Mouse (Mus musculus) heart, adult 2 months (tissue): ENCODE data around the gene Mlph. TPM values are rescaled to one million over a fixed set of nuclear protein-coding genes. Genes with fewer than 3 reads are reported as not detected.

Experiments
- DNase-seq, 2 experiments: peaks; one replicate each; pipeline ENCODE4 v3.0.0; 2021
- H3K27ac ChIP-seq: fragments of 200-600 bp; 2 replicates; pipeline ENCODE4 v1.8.1; 2022
- H3K27me3 ChIP-seq: fragments of 200-500 bp; 2 replicates; pipeline ENCODE4 v1.6.1; 2012; ENCODE audit warnings: mild to moderate bottlenecking, low read length, inconsistent platforms, mixed read lengths; ENCODE audit not compliant: control insufficient read depth, insufficient read depth
- H3K36me3 ChIP-seq: fragments of 200-500 bp; 2 replicates; pipeline ENCODE4 v1.6.1; 2012; ENCODE audit warnings: low read length, inconsistent platforms; ENCODE audit not compliant: control insufficient read depth, insufficient read depth
- H3K4me1 ChIP-seq: fragments of 200-500 bp; 2 replicates; pipeline ENCODE4 v1.6.1; 2011; ENCODE audit warnings: low read length; ENCODE audit not compliant: control insufficient read depth, insufficient read depth
- H3K4me3 ChIP-seq: fragments of 200-600 bp; 2 replicates; pipeline ENCODE4 v1.8.1; 2022
- H3K79me2 ChIP-seq: fragments of 200-500 bp; replicated peaks from 2 replicates; pipeline ENCODE4 v1.6.1; 2012; ENCODE audit warnings: mild to moderate bottlenecking, inconsistent platforms, low read length, moderate library complexity, mixed read lengths; ENCODE audit not compliant: control insufficient read depth, insufficient read depth
- H3K9ac ChIP-seq: fragments of 200-500 bp; 2 replicates; pipeline ENCODE4 v1.6.1; 2012; ENCODE audit warnings: low read depth, mild to moderate bottlenecking, control low read depth, inconsistent platforms, low read length, mixed read lengths
- CTCF ChIP-seq: fragments of 200-600 bp; IDR thresholded peaks from 2 replicates; pipeline ENCODE4 v1.8.1; 2022; ENCODE audit warnings: antibody characterized with exemption, mild to moderate bottlenecking, moderate library complexity
- EP300 ChIP-seq: fragments of 200-500 bp; IDR thresholded peaks from 2 replicates; pipeline ENCODE4 v1.6.1; 2011; ENCODE audit warnings: low read depth, low read length, control low read depth; ENCODE audit not compliant: insufficient read depth
- POLR2A ChIP-seq: fragments of 200-500 bp; IDR thresholded peaks from 2 replicates; pipeline ENCODE4 v1.6.1; 2011; ENCODE audit warnings: mild to moderate bottlenecking, low read depth, low read length, control low read depth; ENCODE audit not compliant: insufficient read depth
- WGBS: fragments of 180-500 bp; shearing (Covaris S2); methylation state at CpG from one replicate; pipeline ENCODE4 v1.1.7; 2018; 5-methylcytosine and 5-hydroxymethylcytosine counted together
- intact Hi-C: fragments of 180-260 bp; cut with DNase I; formaldehyde crosslinking; loops from one replicate; pipeline ENCODE4 v1.15.1; 2025
- polyA plus RNA-seq: library from polyadenylated mRNA; depleted of rRNA; stranded (reverse); fragments of >200 nt; gene quantifications from 2 replicates; pipeline ENCODE4 v1.2.3, GENCODE M21; 2012
- total RNA-seq, 2 experiments: library from RNA; stranded (reverse); gene quantifications; 2 replicates each; pipeline ENCODE4 v1.2.3; 2021

Mlph gene
- total and polyA plus RNA-seq, 3 experiments = 0.72 to 1.1 (median 0.73) TPM

DNA sequence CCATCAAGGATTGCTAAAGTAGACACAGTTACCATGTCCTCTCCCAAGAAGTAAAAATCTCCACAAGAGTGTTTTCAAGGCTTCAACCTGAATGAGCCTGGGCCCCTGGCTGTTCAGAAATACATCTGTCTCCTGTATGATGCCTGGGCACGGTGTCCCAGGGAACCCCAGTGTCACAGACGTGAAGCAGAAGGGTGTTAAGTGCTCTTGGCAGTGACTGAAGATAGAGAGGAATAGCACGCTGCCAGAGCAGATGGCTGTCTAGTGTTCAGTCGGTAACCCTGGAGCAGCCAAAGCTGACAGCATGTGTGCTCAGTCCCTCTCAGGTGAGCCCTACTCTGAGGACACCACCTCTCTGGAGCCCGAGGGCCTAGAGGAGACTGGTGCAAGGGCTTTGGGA lies 18.1 kb downstream of the Mlph start:
- Histone ChIP-seq H3K36me3 (no peaks in the 10 kb centered on the region), H3K4me3 (no peak overlapping the region), H3K79me2 (no peaks in the 10 kb centered on the region), H3K4me1 (no peaks in the 10 kb centered on the region), H3K27ac (no peak overlapping the region), H3K9ac (no peak overlapping the region), H3K27me3 (no peaks in the 10 kb centered on the region)
- intact Hi-C loops = no loop called here
- no peak for TF ChIP-seq EP300
- TF ChIP-seq CTCF = no peak
- no peak for TF ChIP-seq POLR2A
- WGBS = 48% methylated on average over 5 of the region's 5 CpGs
- peak in 1 of 2 experiments; percentile 20 for DNase-seq

DNA sequence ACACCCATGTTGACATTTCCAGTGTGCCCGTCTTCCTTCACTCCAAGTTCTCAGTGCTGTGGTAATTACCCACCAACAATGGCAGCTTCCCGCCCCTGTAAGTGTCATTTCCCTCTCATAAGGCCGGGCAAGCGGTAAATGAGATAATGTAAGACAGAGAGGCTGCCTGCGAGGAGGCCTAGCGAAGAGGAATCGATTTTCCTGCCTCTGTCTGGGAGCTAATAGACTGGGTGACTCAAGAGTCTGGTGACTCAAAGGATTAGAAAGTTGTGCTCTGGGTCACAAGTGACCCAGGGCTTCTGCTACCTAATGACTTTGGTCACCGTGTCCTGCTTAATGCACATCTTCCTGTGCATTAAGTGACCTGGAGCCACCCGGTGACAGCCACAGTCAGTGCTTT lies 22.1 kb downstream of the Mlph start:
- Histone ChIP-seq H3K27ac (no peak overlapping the region), H3K9ac (no peak overlapping the region), H3K36me3 (no peaks in the 10 kb centered on the region), H3K4me1 (no peaks in the 10 kb centered on the region), H3K79me2 (no peaks in the 10 kb centered on the region), H3K4me3 (no peak overlapping the region), H3K27me3 (no peaks in the 10 kb centered on the region)
- 78% methylated on average over 9 of the region's 9 CpGs for WGBS
- no peak for DNase-seq
- no peak for TF ChIP-seq EP300
- TF ChIP-seq CTCF = no peak
- no peak for TF ChIP-seq POLR2A
- intact Hi-C loops = no loop called here

DNA sequence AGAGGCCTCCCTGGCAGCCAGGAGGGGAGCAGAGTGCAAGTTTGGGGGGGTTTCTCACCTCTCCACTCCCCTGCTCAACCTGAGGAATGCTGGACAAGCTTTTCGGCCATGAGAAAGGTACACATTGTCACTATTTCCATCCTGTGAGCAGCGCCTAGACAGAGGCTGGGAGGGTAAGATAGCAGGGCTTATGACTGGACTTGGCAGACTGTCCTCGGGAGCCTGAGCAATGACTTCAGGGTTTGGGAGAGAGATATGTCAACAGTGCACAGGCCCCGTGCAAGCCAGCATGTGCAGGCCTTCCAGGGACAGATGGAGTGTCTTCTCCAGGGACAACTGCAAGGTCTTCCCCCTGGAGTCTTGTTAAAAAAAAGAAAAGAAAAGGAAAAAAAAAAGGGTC lies 25.1 kb downstream of the Mlph start:
- no peak overlapping the region for H3K4me3 ChIP-seq
- peak in 1 of 2 experiments; percentile 36 for DNase-seq
- WGBS = 29% methylated on average over 4 of the region's 4 CpGs
- H3K27ac ChIP-seq = no peak overlapping the region
- H3K4me1 ChIP-seq = no peaks in the 10 kb centered on the region
- H3K9ac ChIP-seq = no peak overlapping the region
- no peaks in the 10 kb centered on the region for H3K79me2 ChIP-seq
- no peaks in the 10 kb centered on the region for H3K36me3 ChIP-seq
- intact Hi-C loops = no loop called here
- H3K27me3 ChIP-seq = no peaks in the 10 kb centered on the region
- no peak for TF ChIP-seq CTCF
- TF ChIP-seq POLR2A = no peak
- TF ChIP-seq EP300 = peak; percentile 62; the same call in 1 of the 2 replicates

DNA sequence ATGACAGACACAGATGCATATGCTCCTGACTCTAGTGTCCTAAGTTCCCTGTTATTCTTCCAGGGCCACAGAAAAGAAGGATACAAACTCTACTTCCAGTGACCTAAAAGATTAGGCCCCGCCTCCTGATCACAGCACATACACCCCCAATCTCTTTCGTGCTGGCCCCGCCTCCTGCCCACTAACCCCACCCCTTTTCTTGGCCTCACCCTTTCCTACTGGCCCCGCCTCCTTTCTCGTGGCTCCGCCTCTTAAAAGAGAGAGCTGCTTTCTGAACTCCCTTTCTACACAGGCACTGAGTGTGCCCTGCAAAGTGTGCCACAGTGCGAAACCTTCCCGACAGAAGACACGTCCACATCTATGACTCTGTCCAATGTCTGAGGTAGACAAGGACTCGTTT lies 30.3 kb downstream of the Mlph start:
- Histone ChIP-seq H3K36me3 (no peaks in the 10 kb centered on the region), H3K9ac (no peak overlapping the region), H3K79me2 (no peaks in the 10 kb centered on the region), H3K4me3 (no peak overlapping the region), H3K27ac (no peak overlapping the region), H3K27me3 (no peaks in the 10 kb centered on the region), H3K4me1 (no peaks in the 10 kb centered on the region)
- DNase-seq = no peak
- no peak for TF ChIP-seq POLR2A
- TF ChIP-seq EP300 = no peak
- no peak for TF ChIP-seq CTCF
- WGBS = 72% methylated on average over 10 of the region's 10 CpGs
- intact Hi-C loops = no loop called here

DNA sequence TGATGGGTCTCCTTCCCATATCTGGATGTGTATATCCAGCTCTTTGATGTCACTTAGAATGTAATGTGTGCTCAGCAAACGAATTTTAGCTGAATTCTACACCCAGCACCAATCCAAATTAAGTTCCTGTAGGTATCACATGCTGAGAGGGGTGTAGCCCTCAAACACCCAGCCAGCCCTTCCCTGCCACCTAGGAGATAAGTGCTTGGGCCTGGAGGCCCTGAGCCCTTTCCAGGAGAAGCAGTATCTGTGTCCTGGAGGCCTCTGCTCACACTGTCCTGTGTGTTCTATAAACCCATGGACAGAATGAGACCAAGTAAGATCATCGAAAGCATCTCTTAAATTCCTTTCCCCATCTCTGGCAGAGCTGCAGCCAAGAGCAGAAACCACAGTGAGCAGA lies 32.4 kb downstream of the Mlph start:
- TF ChIP-seq POLR2A (no peak), CTCF (no peak), EP300 (no peak)
- no peak overlapping the region for H3K9ac ChIP-seq
- H3K36me3 ChIP-seq = no peaks in the 10 kb centered on the region
- intact Hi-C loops = no loop called here
- H3K4me1 ChIP-seq = no peaks in the 10 kb centered on the region
- WGBS = 70% methylated on average over 2 of the region's 2 CpGs
- H3K4me3 ChIP-seq = no peak overlapping the region
- no peaks in the 10 kb centered on the region for H3K27me3 ChIP-seq
- no peak for DNase-seq
- no peak overlapping the region for H3K27ac ChIP-seq
- no peaks in the 10 kb centered on the region for H3K79me2 ChIP-seq

DNA sequence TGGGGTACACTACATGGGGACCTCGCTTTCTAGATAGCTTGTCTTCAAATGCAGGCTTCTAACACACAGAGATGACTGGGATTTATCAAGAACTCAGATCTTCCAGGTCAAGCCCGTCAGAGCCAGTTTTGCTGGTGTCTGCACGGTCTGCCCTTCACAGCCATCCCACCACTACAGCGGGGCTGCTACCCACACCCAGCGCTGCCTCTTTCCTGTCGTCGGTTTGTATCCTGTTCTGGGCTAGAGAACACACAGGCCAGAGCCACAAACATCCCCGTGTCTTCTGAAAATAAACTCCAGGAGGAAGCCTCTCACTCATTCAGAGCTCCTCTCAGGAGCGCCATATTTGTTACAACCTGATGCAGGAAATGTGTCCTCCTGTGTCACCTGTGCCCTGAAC lies 34.4 kb downstream of the Mlph start:
- intact Hi-C loops = no loop called here
- WGBS = 50% methylated on average over 9 of the region's 9 CpGs

DNA sequence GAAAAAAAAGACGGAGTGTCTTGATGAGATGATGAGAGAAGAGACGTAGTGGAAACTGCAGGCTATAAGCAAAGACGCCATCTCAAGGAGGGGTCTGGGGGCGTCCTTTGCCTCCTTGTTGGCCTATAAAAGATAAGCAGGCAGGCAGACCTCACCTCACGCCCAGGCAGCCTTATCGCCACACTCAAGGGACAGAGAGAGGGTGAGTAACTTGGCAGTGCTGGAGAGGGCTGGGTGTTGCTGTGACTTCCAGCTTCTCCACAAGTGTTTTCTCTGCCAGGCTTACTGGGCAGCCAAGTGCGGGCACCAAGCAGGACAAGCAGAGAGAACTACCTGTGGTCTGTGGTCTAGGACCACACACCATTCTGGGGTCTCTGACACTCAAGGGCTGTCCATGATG lies 36.8 kb downstream of the Mlph start:
- Histone ChIP-seq H3K36me3 (no peaks in the 10 kb centered on the region), H3K27ac (no peak overlapping the region), H3K4me1 (no peaks in the 10 kb centered on the region), H3K9ac (no peak overlapping the region), H3K4me3 (no peak overlapping the region), H3K27me3 (peaks cover 1% of the 10 kb centered on the region; the same call in 1 of the 2 replicates), H3K79me2 (no peaks in the 10 kb centered on the region)
- 40% methylated on average over 7 of the region's 7 CpGs for WGBS
- peak in 1 of 2 experiments; percentile 41 for DNase-seq
- TF ChIP-seq POLR2A (no peak), EP300 (0 out of 2 replicates have a peak, but pooled peaks have one; percentile 45)
- intact Hi-C loops = loop anchor here (10.0 kb wide), 1 partner anchor 887 kb away; no protein-coding TSS in a partner anchor

More for the DNA sequence above, 34.4 kb downstream of the Mlph start:
- Histone ChIP-seq H3K27ac (no peak overlapping the region), H3K27me3 (peaks cover 1% of the 10 kb centered on the region; the same call in 1 of the 2 replicates), H3K4me1 (no peaks in the 10 kb centered on the region), H3K4me3 (no peak overlapping the region), H3K9ac (no peak overlapping the region), H3K79me2 (no peaks in the 10 kb centered on the region), H3K36me3 (no peaks in the 10 kb centered on the region)
- TF ChIP-seq EP300 (no peak), CTCF (no peak), POLR2A (no peak)
- DNase-seq = no peak
